Mouse (Mus musculus): ENCODE data around the gene Tnp2. TPM values are rescaled to one million over a fixed set of nuclear protein-coding genes. Genes with fewer than 3 reads are reported as not detected.

Tnp2 gene
- polyA plus RNA-seq, 1 experiment from 2014 or later, result not detected

- H3K36me3 ChIP-seq (ENCODE audit: control insufficient read depth, insufficient read depth, low read length), result no peaks in the 10 kb centered on the region
- WGBS, result 81% methylated on average over 3 of the region's 3 CpGs
- DNase-seq (ENCODE audit: low spot score) (no peak), ATAC-seq (ENCODE audit: insufficient number of reproducible peaks, low FRiP score, low TSS enrichment, low read depth) (no peak)
- no peak overlapping the region for H3K9ac ChIP-seq (ENCODE audit: low read length)
- H3K27ac ChIP-seq (replicated peaks; ENCODE audit: low read depth, low read length), result no peak overlapping the region
- no peaks in the 10 kb centered on the region for H3K9me3 ChIP-seq (ENCODE audit: control insufficient read depth, low read length)
- no peak overlapping the region for H3K4me2 ChIP-seq (ENCODE audit: low read depth, severe bottlenecking)
- no peak overlapping the region for H3K4me3 ChIP-seq (ENCODE audit: low read depth, low read length)
- H3K4me1 ChIP-seq (ENCODE audit: control insufficient read depth, insufficient read depth, low read length), result no peaks in the 10 kb centered on the region
- H3K27me3 ChIP-seq (ENCODE audit: control insufficient read depth, insufficient read depth, low read length), result no peaks in the 10 kb centered on the region
Observed at GRCm38 (mm10) chr16:10754521-10755296, 33.8 kb downstream of the Tnp2 start.

- Histone ChIP-seq H3K36me3 (ENCODE audit: control insufficient read depth, insufficient read depth, low read length) (no peaks in the 10 kb centered on the region), H3K27me3 (ENCODE audit: control insufficient read depth, insufficient read depth, low read length) (no peaks in the 10 kb centered on the region), H3K4me2 (ENCODE audit: low read depth, severe bottlenecking) (no peak overlapping the region), H3K27ac (replicated peaks; ENCODE audit: low read depth, low read length) (no peak overlapping the region), H3K4me3 (ENCODE audit: low read depth, low read length) (no peak overlapping the region), H3K4me1 (ENCODE audit: control insufficient read depth, insufficient read depth, low read length) (0 out of 2 replicates have a peak, but pooled peaks cover 2% of the 10 kb centered on the region), H3K9ac (ENCODE audit: low read length) (no peak overlapping the region), H3K9me3 (ENCODE audit: control insufficient read depth, low read length) (no peaks in the 10 kb centered on the region)
- no peak for ATAC-seq (ENCODE audit: insufficient number of reproducible peaks, low FRiP score, low TSS enrichment, low read depth)
- WGBS, result 66% methylated on average over 7 of the region's 7 CpGs
- no peak for DNase-seq (ENCODE audit: low spot score)
Observed at GRCm38 (mm10) chr16:10749824-10750223, 38.6 kb downstream of the Tnp2 start.

- Histone ChIP-seq H3K27ac (replicated peaks; ENCODE audit: low read depth, low read length) (no peak overlapping the region), H3K4me3 (ENCODE audit: low read depth, low read length) (no peak overlapping the region), H3K4me1 (ENCODE audit: control insufficient read depth, insufficient read depth, low read length) (peaks cover 7% of the 10 kb centered on the region; the same call in 1 of the 2 replicates), H3K9ac (ENCODE audit: low read length) (no peak overlapping the region), H3K4me2 (ENCODE audit: low read depth, severe bottlenecking) (no peak overlapping the region), H3K27me3 (ENCODE audit: control insufficient read depth, insufficient read depth, low read length) (no peaks in the 10 kb centered on the region), H3K36me3 (ENCODE audit: control insufficient read depth, insufficient read depth, low read length) (no peaks in the 10 kb centered on the region), H3K9me3 (ENCODE audit: control insufficient read depth, low read length) (no peaks in the 10 kb centered on the region)
- ATAC-seq (ENCODE audit: insufficient number of reproducible peaks, low FRiP score, low TSS enrichment, low read depth), result no peak
- no peak for DNase-seq (ENCODE audit: low spot score)
- 67% methylated on average over 7 of the region's 7 CpGs for WGBS
Observed at GRCm38 (mm10) chr16:10749226-10749625, 39.2 kb downstream of the Tnp2 start.

GRCm38 (mm10) chr16:10741082-10741481 lies 47.4 kb downstream of the Tnp2 start:
- no peak overlapping the region for H3K27ac ChIP-seq (replicated peaks; ENCODE audit: low read depth, low read length)
- 90% methylated on average over 2 of the region's 2 CpGs for WGBS

DNA sequence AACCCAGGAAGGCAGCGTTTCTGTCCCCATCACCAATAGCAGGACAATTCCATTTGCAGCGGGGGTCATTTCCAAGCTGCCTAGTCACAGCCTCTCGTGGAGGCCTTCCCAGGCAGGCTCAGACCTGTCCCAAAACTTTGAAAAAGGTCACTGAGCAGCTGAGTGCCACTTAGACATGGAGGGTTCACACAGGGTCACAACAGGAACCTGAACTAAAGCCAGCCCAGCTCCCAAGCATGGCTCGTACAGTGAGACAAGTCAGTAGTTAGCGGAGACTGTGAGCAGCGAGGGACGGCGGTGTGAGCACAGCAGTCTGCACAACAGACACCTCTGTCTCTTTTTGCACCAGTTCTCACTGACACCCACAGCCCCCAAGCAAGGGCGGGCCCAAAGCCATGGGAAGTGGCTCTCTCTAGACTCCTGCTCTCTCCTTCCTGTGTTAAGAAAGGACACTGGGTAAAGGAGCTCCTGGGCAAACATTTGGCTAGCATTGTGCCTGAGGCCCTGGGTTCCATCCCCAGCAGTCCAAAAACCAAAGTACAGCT lies 48.5 kb downstream of the Tnp2 start:
- Histone ChIP-seq H3K4me3 (ENCODE audit: low read depth, low read length) (no peak overlapping the region), H3K27ac (replicated peaks; ENCODE audit: low read depth, low read length) (no peak overlapping the region), H3K36me3 (ENCODE audit: control insufficient read depth, insufficient read depth, low read length) (no peaks in the 10 kb centered on the region), H3K9me3 (ENCODE audit: control insufficient read depth, low read length) (no peaks in the 10 kb centered on the region), H3K4me2 (ENCODE audit: low read depth, severe bottlenecking) (no peak overlapping the region), H3K27me3 (ENCODE audit: control insufficient read depth, insufficient read depth, low read length) (no peaks in the 10 kb centered on the region), H3K9ac (ENCODE audit: low read length) (no peak overlapping the region), H3K4me1 (ENCODE audit: control insufficient read depth, insufficient read depth, low read length) (peaks cover 8% of the 10 kb centered on the region; the same call in 1 of the 2 replicates)
- 65% methylated on average over 9 of the region's 9 CpGs for WGBS
- ATAC-seq (ENCODE audit: insufficient number of reproducible peaks, low FRiP score, low TSS enrichment, low read depth) (no peak), DNase-seq (ENCODE audit: low spot score) (no peak)

More at GRCm38 (mm10) chr16:10741082-10741481, 47.4 kb downstream of the Tnp2 start:
- Histone ChIP-seq H3K4me2 (ENCODE audit: low read depth, severe bottlenecking) (no peak overlapping the region), H3K9ac (ENCODE audit: low read length) (no peak overlapping the region), H3K4me3 (ENCODE audit: low read depth, low read length) (no peak overlapping the region), H3K27me3 (ENCODE audit: control insufficient read depth, insufficient read depth, low read length) (no peaks in the 10 kb centered on the region), H3K9me3 (ENCODE audit: control insufficient read depth, low read length) (no peaks in the 10 kb centered on the region), H3K36me3 (ENCODE audit: control insufficient read depth, insufficient read depth, low read length) (no peaks in the 10 kb centered on the region), H3K4me1 (ENCODE audit: control insufficient read depth, insufficient read depth, low read length) (peaks cover 9% of the 10 kb centered on the region; the same call in 1 of the 2 replicates)
- DNase-seq (ENCODE audit: low spot score), result no peak
- ATAC-seq (ENCODE audit: insufficient number of reproducible peaks, low FRiP score, low TSS enrichment, low read depth), result no peak

GRCm38 (mm10) chr16:10738866-10739265 lies 49.6 kb downstream of the Tnp2 start:
- no peaks in the 10 kb centered on the region for H3K9me3 ChIP-seq (ENCODE audit: control insufficient read depth, low read length)
- no peaks in the 10 kb centered on the region for H3K36me3 ChIP-seq (ENCODE audit: control insufficient read depth, insufficient read depth, low read length)
- no peak overlapping the region for H3K9ac ChIP-seq (ENCODE audit: low read length)
- no peak overlapping the region for H3K27ac ChIP-seq (replicated peaks; ENCODE audit: low read depth, low read length)
- no peaks in the 10 kb centered on the region for H3K4me1 ChIP-seq (ENCODE audit: control insufficient read depth, insufficient read depth, low read length)
- H3K4me2 ChIP-seq (ENCODE audit: low read depth, severe bottlenecking), result no peak overlapping the region
- 95% methylated on average over 3 of the region's 3 CpGs for WGBS
- no peaks in the 10 kb centered on the region for H3K27me3 ChIP-seq (ENCODE audit: control insufficient read depth, insufficient read depth, low read length)
- H3K4me3 ChIP-seq (ENCODE audit: low read depth, low read length), result no peak overlapping the region
- DNase-seq (ENCODE audit: low spot score), result no peak
- no peak for ATAC-seq (ENCODE audit: insufficient number of reproducible peaks, low FRiP score, low TSS enrichment, low read depth)

Other genes with a start within 250 kb of the Tnp2 start
- gene Dexi, start 245.6 kb downstream of the Tnp2 start, polyA plus RNA-seq (2014; fragmentation: Nextera tagmentation; extraction: Ambion mirVana), result 30.6 and 31.6 TPM in 2 replicates
- gene Clec16a, start 243.3 kb downstream of the Tnp2 start, polyA plus RNA-seq (2014; fragmentation: Nextera tagmentation; extraction: Ambion mirVana), result 32.3 and 35.2 TPM in 2 replicates
- gene Socs1, start 3.1 kb downstream of the Tnp2 start, polyA plus RNA-seq (2014; fragmentation: Nextera tagmentation; extraction: Ambion mirVana), result 5.2 and 5.5 TPM in 2 replicates
- not detected in 2 replicates for gene Prm3, start 2.3 kb upstream of the Tnp2 start, polyA plus RNA-seq (2014; fragmentation: Nextera tagmentation; extraction: Ambion mirVana)
- not detected in 2 replicates for gene Prm2, start 7.5 kb upstream of the Tnp2 start, polyA plus RNA-seq (2014; fragmentation: Nextera tagmentation; extraction: Ambion mirVana)
- not detected in 2 replicates for gene Prm1, start 17.2 kb upstream of the Tnp2 start, polyA plus RNA-seq (2014; fragmentation: Nextera tagmentation; extraction: Ambion mirVana)
- gene Gm11172, start 24.3 kb upstream of the Tnp2 start, polyA plus RNA-seq (2014; fragmentation: Nextera tagmentation; extraction: Ambion mirVana), result not detected in 2 replicates
- gene Rmi2, start 46.4 kb upstream of the Tnp2 start, polyA plus RNA-seq (2014; fragmentation: Nextera tagmentation; extraction: Ambion mirVana), result 4.3 and 4.7 TPM in 2 replicates

Data from limb, embryonic 11.5 days (tissue).